Mouse (Mus musculus) heart, embryonic 14.5 days (tissue): ENCODE data around the gene Prim1. TPM values are rescaled to one million over a fixed set of nuclear protein-coding genes. Genes with fewer than 3 reads are reported as not detected.
A peak's percentile ranks its signal among the peaks of the same experiment; 100 is the strongest.
"Not testable (repeated sequence)": the region's sequence is repeated elsewhere in the genome, so short reads cannot be mapped to it uniquely, and the experiment has no call there.

ENCODE experiments used
- ATAC-seq: fragments of 200-750 bp; cut with Nextera tagmentation; 2 replicates; pipeline ENCODE4 v1.8.0; 2017; ENCODE audit warnings: low read depth, moderate TSS enrichment; ENCODE audit not compliant: insufficient number of reproducible peaks, insufficient read depth, low FRiP score
- H3K27ac ChIP-seq, 2 experiments: fragments of 200-500 bp in 1 of 2; fragments of 300-500 bp in 1 of 2; sonication (generic) in 1 of 2; replicated peaks in 1 of 2; 2 replicates each; pipeline ENCODE4 v1.5.1; 2012 to 2014; ENCODE audit warnings: low read depth in 2 of 2, low read length in 2 of 2, control low read depth in 1 of 2, mild to moderate bottlenecking in 1 of 2, mixed read lengths in 1 of 2; ENCODE audit not compliant: control insufficient read depth in 1 of 2, insufficient read depth in 1 of 2
- H3K27me3 ChIP-seq: fragments of 300-500 bp; sonication (generic); 2 replicates; pipeline ENCODE4 v1.6.1; 2014; ENCODE audit warnings: mild to moderate bottlenecking, low read length, control low read depth; ENCODE audit not compliant: control insufficient read depth, insufficient read depth
- H3K36me3 ChIP-seq: fragments of 300-500 bp; sonication (generic); 2 replicates; pipeline ENCODE4 v1.6.1; 2014; ENCODE audit warnings: mild to moderate bottlenecking, control low read depth, low read length, mixed read lengths; ENCODE audit not compliant: control insufficient read depth, insufficient read depth
- H3K4me1 ChIP-seq, 2 experiments: fragments of 200-500 bp in 1 of 2; fragments of 300-500 bp in 1 of 2; sonication (generic) in 1 of 2; 2 replicates each; pipeline ENCODE4 v1.6.1; 2012 to 2014; ENCODE audit warnings: low read length in 2 of 2, control low read depth in 1 of 2, mixed read lengths in 1 of 2; ENCODE audit not compliant: control insufficient read depth in 2 of 2, insufficient read depth in 2 of 2
- H3K4me2 ChIP-seq: fragments of 300-500 bp; sonication (generic); 2 replicates; pipeline ENCODE4 v1.6.1; 2014; ENCODE audit warnings: mild to moderate bottlenecking, low read length
- H3K4me3 ChIP-seq, 2 experiments: fragments of 200-500 bp in 1 of 2; fragments of 300-500 bp in 1 of 2; sonication (generic) in 1 of 2; 2 replicates each; pipeline ENCODE4 v1.5.1; 2012 to 2014; ENCODE audit warnings: low read length in 2 of 2, mild to moderate bottlenecking in 2 of 2, control low read depth in 1 of 2, low read depth in 1 of 2, moderate library complexity in 1 of 2; ENCODE audit not compliant: control insufficient read depth in 1 of 2, insufficient read depth in 1 of 2
- H3K9ac ChIP-seq: fragments of 300-500 bp; sonication (generic); 2 replicates; pipeline ENCODE4 v1.6.1; 2014; ENCODE audit warnings: mild to moderate bottlenecking, low read length
- H3K9me3 ChIP-seq: fragments of 300-500 bp; sonication (generic); 2 replicates; pipeline ENCODE4 v1.6.1; 2016; ENCODE audit warnings: low read length, control low read depth; ENCODE audit not compliant: control insufficient read depth
- WGBS: fragments of 180-500 bp; shearing (Covaris S2); extraction: QIAGEN DNeasy Blood & Tissue Kit; methylation state at CpG from one replicate; pipeline ENCODE4 v1.1.7; 2014; 5-methylcytosine and 5-hydroxymethylcytosine counted together
- polyA plus RNA-seq: library from polyadenylated mRNA; unstranded; fragments of >200 nt; fragmentation: Nextera tagmentation; extraction: Ambion mirVana; gene quantifications from 2 replicates; pipeline ENCODE4 v1.2.1, GENCODE M21; 2014

Gene Prim1
- polyA plus RNA-seq, 1 experiment from 2014 or later, result 44.8 TPM

DNA sequence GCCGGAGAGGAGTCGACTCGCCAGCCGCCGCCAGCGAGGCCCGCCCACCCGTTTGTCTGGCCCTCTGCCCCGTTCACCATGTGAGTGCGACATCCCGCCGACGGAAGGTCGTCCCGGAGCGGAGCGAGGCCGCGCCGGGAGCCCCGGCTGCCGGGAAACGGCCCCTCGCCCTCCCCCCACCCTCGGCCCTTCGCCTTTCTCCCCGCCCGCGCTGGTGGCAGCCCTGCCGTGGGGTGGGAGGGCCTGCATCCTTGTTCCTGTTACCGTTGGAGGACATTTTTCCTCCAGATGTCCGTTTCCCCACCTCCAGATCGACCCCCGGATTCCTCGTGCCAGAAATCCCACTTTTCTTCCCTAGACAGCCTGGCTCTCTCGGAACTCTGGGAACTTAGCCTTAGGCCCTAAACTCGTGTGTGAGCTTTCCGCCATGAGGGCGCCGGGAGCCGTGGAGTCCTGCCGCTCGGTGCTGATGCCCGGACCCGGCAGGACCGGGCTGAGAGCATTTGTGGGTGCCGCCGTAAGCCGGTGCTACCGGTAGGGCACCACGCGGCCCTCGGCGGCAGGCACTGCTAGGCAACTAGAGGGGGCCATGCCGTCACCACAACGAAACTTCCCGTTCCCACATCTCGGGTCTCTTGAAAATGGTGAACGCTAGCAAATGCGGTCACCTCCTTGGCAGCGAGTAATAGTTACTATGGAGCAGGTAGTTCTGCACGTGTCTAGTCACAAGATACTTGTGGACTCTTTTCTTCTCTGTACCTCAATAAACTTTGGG is 44.4 kb downstream of the Prim1 start:
- peak overlapping the region; percentile 76 to 94 for H3K4me3 ChIP-seq

DNA sequence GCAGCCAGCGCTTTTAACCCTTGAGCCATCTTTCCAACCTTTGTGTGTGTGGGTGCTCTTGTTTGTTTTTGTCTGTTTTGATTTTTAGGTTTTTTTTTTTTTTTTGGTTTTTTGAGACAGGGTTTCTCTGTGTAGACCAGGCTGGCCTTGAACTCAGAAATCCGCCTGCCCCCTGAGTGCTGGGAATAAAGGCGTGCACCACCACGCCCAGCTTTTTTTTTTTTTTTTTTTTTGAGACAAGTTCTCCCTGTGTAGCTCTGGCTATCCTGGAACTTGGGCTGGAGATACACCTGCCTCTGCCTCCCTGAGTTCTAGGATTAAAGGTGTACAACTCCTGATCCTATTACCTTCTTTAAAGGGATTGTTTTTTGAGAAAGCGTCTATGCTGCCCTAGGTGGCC is 46.1 kb downstream of the Prim1 start:
- no peak for ATAC-seq
- Histone ChIP-seq H3K27ac (no peak overlapping the region), H3K4me2 (peak overlapping the region; percentile 93), H3K36me3 (peaks cover 22% of the 10 kb centered on the region), H3K9me3 (no peaks in the 10 kb centered on the region), H3K27me3 (no peaks in the 10 kb centered on the region), H3K9ac (peak overlapping the region; percentile 89), H3K4me3 (peak overlapping the region in 1 of 2 experiments; percentile 76; a peak in 2 of 4 replicates), H3K4me1 (peaks cover 3 to 21% of the 10 kb centered on the region in 2 experiments)
- 83% methylated on average over 5 of the region's 5 CpGs for whole genome bisulfite sequencing

More for the DNA sequence above, 44.4 kb downstream of the Prim1 start:
- H3K4me2 ChIP-seq, result peak overlapping the region; percentile 93
- peaks cover 20% of the 10 kb centered on the region for H3K36me3 ChIP-seq
- peak overlapping the region; percentile 93 to 97 for H3K27ac ChIP-seq
- H3K9me3 ChIP-seq, result no peaks in the 10 kb centered on the region
- WGBS, result under 1% methylated on average over 54 of the region's 62 CpGs
- H3K9ac ChIP-seq, result peak overlapping the region; percentile 89
- peaks cover 3 to 21% of the 10 kb centered on the region in 2 experiments for H3K4me1 ChIP-seq
- H3K27me3 ChIP-seq, result no peaks in the 10 kb centered on the region
- peak; percentile 60 for ATAC-seq

DNA sequence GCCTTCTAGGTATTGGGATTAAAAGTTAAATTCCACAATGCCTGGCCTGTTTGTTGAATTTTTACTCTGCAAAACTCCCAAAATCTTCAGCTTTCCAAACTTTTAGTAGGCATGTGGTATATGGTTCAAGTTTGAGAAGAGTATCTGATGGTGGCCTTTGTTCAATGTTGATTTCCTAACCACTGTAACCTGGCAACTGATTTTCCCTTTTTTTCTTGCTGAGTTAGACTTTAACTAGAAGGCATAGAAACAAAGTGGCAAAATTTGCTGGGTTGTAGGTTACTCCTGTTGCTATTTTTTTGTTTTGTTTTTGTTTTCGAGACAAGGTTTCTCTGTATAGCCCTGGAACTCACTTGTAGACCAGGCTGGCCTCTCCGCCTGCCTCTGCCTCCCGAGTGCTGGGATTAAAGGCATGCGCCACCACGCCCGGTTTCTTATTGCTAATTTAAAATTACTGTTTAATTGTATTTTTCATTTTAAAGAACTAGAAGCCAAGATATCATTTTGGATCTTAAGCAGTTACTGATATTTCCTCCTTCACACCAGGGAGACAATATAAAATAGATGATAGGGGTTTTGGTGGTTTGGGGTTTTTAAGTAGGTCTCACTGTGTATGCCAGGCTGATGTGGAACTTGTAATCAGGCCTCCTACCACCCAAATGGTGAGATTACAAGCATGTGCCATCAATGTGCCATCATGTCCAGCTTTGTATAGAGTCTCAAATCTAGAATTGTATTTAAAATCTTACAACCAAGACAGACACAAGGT is 47.4 kb downstream of the Prim1 start:
- WGBS, result 93% methylated on average over 6 of the region's 6 CpGs
- H3K9ac ChIP-seq, result no peak overlapping the region
- no peak for ATAC-seq

DNA sequence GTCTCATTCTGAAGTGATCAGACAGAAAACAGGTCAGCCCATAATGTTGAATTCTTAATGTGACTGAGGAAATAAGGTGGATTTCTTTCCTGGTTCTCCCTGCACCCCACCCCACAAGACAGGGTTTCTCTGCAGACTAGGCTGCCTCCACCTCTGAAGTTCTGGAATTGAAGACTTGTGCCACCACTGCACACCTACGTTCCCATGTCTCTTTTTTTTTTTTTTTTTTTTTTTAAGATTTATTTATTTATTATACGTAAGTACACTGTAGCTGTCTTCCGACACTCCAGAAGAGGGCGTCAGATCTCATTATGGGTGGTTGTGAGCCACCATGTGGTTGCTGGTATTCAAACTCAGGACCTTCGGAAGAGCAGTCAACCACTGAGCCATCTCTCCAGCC is 51.1 kb downstream of the Prim1 start:
- H3K4me2 ChIP-seq, result no peak overlapping the region
- H3K9ac ChIP-seq, result no peak overlapping the region
- H3K9me3 ChIP-seq, result peaks cover 3% of the 10 kb centered on the region; the same call in 1 of the 2 replicates
- ATAC-seq, result no peak
- H3K4me3 ChIP-seq, result no peak overlapping the region
- H3K27ac ChIP-seq, result no peak overlapping the region
- no peaks in the 10 kb centered on the region for H3K27me3 ChIP-seq
- WGBS, result 87% methylated on average over 5 of the region's 5 CpGs
- H3K4me1 ChIP-seq, result peaks cover 0 to 8% of the 10 kb centered on the region in 2 experiments; a peak in 2 of 4 replicates
- H3K36me3 ChIP-seq, result peaks cover 47% of the 10 kb centered on the region

More for the DNA sequence above, 47.4 kb downstream of the Prim1 start:
- Histone ChIP-seq H3K4me3 (no peak overlapping the region), H3K36me3 (peaks cover 22% of the 10 kb centered on the region), H3K9me3 (no peaks in the 10 kb centered on the region), H3K27ac (no peak overlapping the region), H3K4me2 (no peak overlapping the region), H3K27me3 (no peaks in the 10 kb centered on the region), H3K4me1 (peaks cover 3 to 21% of the 10 kb centered on the region in 2 experiments)

DNA sequence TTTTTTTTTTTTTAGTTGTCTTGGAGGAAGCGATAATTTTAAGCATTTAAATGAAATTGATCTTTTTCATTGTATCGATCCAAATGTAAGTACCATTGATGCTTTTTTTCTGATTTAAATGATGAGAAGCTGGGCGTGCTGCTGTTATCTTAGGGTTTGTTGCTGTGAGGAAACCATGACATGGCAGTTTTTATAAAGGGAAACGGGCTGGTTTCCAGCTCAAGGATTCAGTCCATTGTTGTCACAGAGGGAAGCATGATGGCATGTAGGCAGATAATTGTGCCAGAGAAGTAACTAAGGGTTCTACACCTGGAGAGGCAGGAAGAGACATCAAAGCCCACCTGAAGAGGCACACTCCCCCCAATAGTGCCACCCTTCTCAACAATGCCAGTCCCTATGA is 54.2 kb downstream of the Prim1 start:
- Histone ChIP-seq H3K27ac (no peak overlapping the region), H3K27me3 (no peaks in the 10 kb centered on the region), H3K4me1 (no peaks in the 10 kb centered on the region), H3K36me3 (peaks cover 59% of the 10 kb centered on the region), H3K4me3 (no peak overlapping the region), H3K9ac (no peak overlapping the region), H3K4me2 (no peak overlapping the region), H3K9me3 (peaks cover 3% of the 10 kb centered on the region; the same call in 1 of the 2 replicates)
- WGBS, result 74% methylated on average over 4 of the region's 4 CpGs
- ATAC-seq, result no peak

DNA sequence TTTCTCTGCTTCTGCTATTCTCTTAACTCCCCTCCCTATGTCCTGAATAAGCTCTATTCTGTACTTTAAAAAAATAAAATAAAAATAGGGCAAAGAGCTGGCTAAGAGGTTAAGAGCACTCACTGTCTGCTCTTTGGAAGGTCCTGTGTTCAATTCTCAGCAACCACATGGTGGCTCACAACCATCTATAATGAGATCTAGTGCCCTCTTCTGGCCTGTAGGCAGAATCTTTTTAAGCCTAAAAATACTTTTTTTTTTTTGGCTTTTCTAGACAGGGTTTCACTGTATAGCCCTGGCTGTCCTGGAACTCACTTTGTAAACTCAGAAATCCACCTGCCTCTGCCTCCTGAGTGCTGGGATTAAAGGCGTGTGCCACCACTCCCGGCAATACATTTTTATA is 55.5 kb downstream of the Prim1 start:
- H3K27me3 ChIP-seq, H3K4me1 ChIP-seq, ATAC-seq, H3K4me3 ChIP-seq, H3K4me2 ChIP-seq, H3K9me3 ChIP-seq, H3K9ac ChIP-seq, H3K27ac ChIP-seq: not testable (repeated sequence)
- H3K36me3 ChIP-seq, result peaks cover 67% of the 10 kb centered on the region
- 94% methylated on average over 2 of the region's 2 CpGs for WGBS

DNA sequence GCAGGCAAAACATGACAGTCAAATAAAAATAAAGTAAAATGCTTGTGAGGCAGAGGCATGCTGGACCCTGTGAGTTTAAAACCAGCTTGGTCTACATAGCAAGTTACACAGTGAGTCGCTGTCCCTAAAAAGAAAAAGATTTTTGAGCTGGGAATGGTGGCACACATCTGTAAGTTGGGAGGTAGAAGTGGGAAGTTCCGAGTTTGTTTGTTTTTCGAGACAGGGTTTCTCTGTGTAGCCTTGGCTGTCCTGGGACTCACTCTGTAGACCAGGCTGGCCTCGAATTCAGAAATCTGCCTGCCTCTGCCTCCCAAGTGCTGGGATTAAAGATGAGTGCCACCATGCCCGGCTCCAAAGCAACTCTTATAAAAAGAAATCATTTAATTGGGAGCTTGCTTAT is 63.3 kb downstream of the Prim1 start:
- not testable (repeated sequence) for H3K9me3 ChIP-seq, H3K9ac ChIP-seq, H3K27ac ChIP-seq, H3K4me3 ChIP-seq, H3K4me1 ChIP-seq, H3K27me3 ChIP-seq, H3K4me2 ChIP-seq, ATAC-seq
- WGBS, result 78% methylated on average over 5 of the region's 5 CpGs
- H3K36me3 ChIP-seq, result peaks cover 43% of the 10 kb centered on the region
